Mouse (Mus musculus): ENCODE measurements around the gene H2-Q7.
"Not testable (repeated sequence)": the region's sequence is repeated elsewhere in the genome, so short reads cannot be mapped to it uniquely, and the experiment has no call there.

The H2-Q7 gene

GRCm38 (mm10) chr17:35438885-35439284, at the start of gene H2-Q7:
TSS of gene H2-Q7 (plus strand) at chr17:35439155.
- not testable (repeated sequence) for DNase-seq (ENCODE audit: low read depth)

- not testable (repeated sequence) for DNase-seq (ENCODE audit: low read depth)
Observed at GRCm38 (mm10) chr17:35389796-35390195, 49.2 kb upstream of the H2-Q7 start.

GRCm38 (mm10) chr17:35392671-35393070, 46.3 kb upstream of the H2-Q7 start:
- DNase-seq (ENCODE audit: low read depth): not testable (repeated sequence)

- DNase-seq (ENCODE audit: low read depth): not testable (repeated sequence)
Observed at GRCm38 (mm10) chr17:35393864-35394800, 44.8 kb upstream of the H2-Q7 start.

- not testable (repeated sequence) for DNase-seq (ENCODE audit: low read depth)
Observed at GRCm38 (mm10) chr17:35396956-35397355, 42.0 kb upstream of the H2-Q7 start.

GRCm38 (mm10) chr17:35413057-35413456, 25.9 kb upstream of the H2-Q7 start:
- DNase-seq (ENCODE audit: low read depth): not testable (repeated sequence)

- not testable (repeated sequence) for DNase-seq (ENCODE audit: low read depth)
Observed at GRCm38 (mm10) chr17:35415273-35416129, 23.5 kb upstream of the H2-Q7 start.

- DNase-seq (ENCODE audit: low read depth): no peak
Observed at GRCm38 (mm10) chr17:35418772-35419171, 20.2 kb upstream of the H2-Q7 start.

GRCm38 (mm10) chr17:35419564-35419963, 19.4 kb upstream of the H2-Q7 start:
- DNase-seq (ENCODE audit: low read depth): not testable (repeated sequence)

GRCm38 (mm10) chr17:35420206-35420810, 18.6 kb upstream of the H2-Q7 start:
- not testable (repeated sequence) for DNase-seq (ENCODE audit: low read depth)

GRCm38 (mm10) chr17:35421331-35421730, 17.6 kb upstream of the H2-Q7 start:
- not testable (repeated sequence) for DNase-seq (ENCODE audit: low read depth)

- DNase-seq (ENCODE audit: low read depth): not testable (repeated sequence)
Observed at GRCm38 (mm10) chr17:35422360-35422759, 16.6 kb upstream of the H2-Q7 start.

- DNase-seq (ENCODE audit: low read depth): not testable (repeated sequence)
Observed at GRCm38 (mm10) chr17:35423131-35423810, 15.7 kb upstream of the H2-Q7 start.

GRCm38 (mm10) chr17:35424106-35424505, 14.8 kb upstream of the H2-Q7 start:
- not testable (repeated sequence) for DNase-seq (ENCODE audit: low read depth)

- not testable (repeated sequence) for DNase-seq (ENCODE audit: low read depth)
Observed at GRCm38 (mm10) chr17:35424624-35425416, 14.1 kb upstream of the H2-Q7 start, which contains the start of gene H2-Q6. TSS of gene H2-Q6 (plus strand) at chr17:35424850.

GRCm38 (mm10) chr17:35425474-35425873, 13.5 kb upstream of the H2-Q7 start:
- DNase-seq (ENCODE audit: low read depth): not testable (repeated sequence)

- DNase-seq (ENCODE audit: low read depth): not testable (repeated sequence)
Observed at GRCm38 (mm10) chr17:35428883-35429282, 10.1 kb upstream of the H2-Q7 start.

GRCm38 (mm10) chr17:35430671-35431070, 8.3 kb upstream of the H2-Q7 start:
- not testable (repeated sequence) for DNase-seq (ENCODE audit: low read depth)

GRCm38 (mm10) chr17:35432167-35432566, 6.8 kb upstream of the H2-Q7 start:
- DNase-seq (ENCODE audit: low read depth): not testable (repeated sequence)

- not testable (repeated sequence) for DNase-seq (ENCODE audit: low read depth)
Observed at GRCm38 (mm10) chr17:35434836-35435235, 4.1 kb upstream of the H2-Q7 start.
